Mouse (Mus musculus) layer of hippocampus, adult 2 months (tissue): ENCODE results near the gene Prpf40a. TPM values are rescaled to one million over a fixed set of nuclear protein-coding genes. Genes with fewer than 3 reads are reported as not detected.

Experiments used
- DNase-seq, 2 experiments: peaks; one replicate each; pipeline ENCODE4 v3.0.0; 2022; ENCODE audit warnings: low spot score in 2 of 2
- H3K27ac ChIP-seq: fragments of 200-600 bp; 2 replicates; pipeline ENCODE4 v1.8.1; 2022
- H3K4me3 ChIP-seq: fragments of 200-600 bp; 2 replicates; pipeline ENCODE4 v1.8.1; 2022; ENCODE audit warnings: mild to moderate bottlenecking
- CTCF ChIP-seq: fragments of 200-600 bp; conservative IDR thresholded peaks from 2 replicates; pipeline ENCODE4 v1.8.1; 2022; ENCODE audit warnings: antibody characterized with exemption, mild to moderate bottlenecking, moderate library complexity
- total RNA-seq, 2 experiments: library from RNA; stranded (reverse); gene quantifications; 2 replicates each; pipeline ENCODE4 v1.2.3; 2021

Gene Prpf40a
- total RNA-seq, 2 experiments from 2014 or later: 45.9 to 52.0 TPM

DNA sequence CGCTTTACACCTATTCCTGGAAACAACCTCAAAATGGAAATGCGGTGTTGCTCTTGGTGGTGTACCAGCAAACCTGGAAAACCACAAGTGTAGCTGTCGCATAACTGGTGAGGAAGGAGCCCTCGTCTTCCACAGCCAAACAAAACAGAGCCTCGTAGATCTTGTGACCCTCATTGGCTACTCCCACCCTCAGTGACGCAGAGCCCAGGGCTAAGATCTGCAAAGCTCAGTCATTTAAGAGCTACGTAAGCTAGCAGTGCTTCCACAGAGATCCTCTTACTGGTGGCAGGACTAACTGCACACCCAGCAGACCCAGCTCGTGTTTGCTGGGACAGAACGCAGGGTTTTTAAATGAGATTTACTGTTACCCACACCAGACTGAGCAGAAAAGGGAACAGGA lies 96.1 kb downstream of the Prpf40a start:
- no peak for TF ChIP-seq CTCF
- no peak overlapping the region for H3K4me3 ChIP-seq
- no peak for DNase-seq
- H3K27ac ChIP-seq: no peak overlapping the region

DNA sequence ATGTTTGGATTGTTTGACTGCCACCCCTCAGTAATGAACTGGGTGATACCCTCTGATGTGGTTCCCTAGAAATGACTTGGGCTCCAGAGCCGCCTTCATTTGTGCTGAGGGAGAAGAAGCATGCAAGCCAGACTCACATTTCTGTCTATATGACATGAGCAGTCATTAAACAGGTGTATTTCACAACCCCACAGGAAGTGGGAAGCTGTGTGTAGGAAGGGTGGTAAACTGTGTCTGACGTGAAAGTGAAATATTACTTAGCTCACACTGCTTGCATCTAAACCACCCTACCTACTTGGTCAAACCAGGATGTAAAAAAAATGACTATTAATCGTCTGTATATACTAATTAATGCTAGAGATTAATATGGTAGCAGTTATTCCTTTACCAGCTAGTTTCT lies 102.3 kb downstream of the Prpf40a start:
- no peak for TF ChIP-seq CTCF
- H3K4me3 ChIP-seq: no peak overlapping the region
- DNase-seq: no peak
- no peak overlapping the region for H3K27ac ChIP-seq

DNA sequence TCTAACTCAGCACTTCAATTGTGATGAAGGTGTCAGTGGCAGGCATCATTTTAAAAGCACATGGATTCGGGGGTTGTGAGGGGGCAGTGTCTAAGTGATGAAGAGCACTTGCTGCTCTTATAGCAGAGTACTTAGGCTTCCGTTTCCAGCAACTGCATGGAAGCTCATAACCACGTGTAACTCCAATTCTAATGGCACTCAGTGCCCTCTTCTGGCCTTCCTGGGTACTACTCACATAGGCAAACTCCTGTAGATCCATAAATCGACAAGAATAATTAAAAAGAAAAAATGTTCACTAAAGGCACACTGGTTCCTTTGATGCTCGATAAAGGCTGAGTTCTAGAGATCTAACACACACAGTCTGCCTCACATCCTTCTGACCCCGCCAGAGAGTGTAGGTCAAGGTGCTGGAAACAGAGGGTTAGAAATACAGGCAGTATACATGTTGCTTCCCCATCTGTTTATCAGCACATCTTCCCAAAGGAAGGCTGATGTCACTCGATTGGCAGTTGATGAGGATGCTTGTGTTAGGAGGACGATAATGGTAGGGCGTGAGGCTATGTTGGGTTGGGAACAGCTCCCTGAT lies 105.4 kb downstream of the Prpf40a start:
- peak; percentile 84 for TF ChIP-seq CTCF
- peak in 1 of 2 experiments; percentile 63 for DNase-seq
- Histone ChIP-seq H3K4me3 (no peak overlapping the region), H3K27ac (no peak overlapping the region)

Other genes with a start within 250 kb of the Prpf40a start
- 10 to 100 TPM; 11.1 to 12.9 TPM for gene Arl6ip6, start 442 bp upstream of the Prpf40a start, total RNA-seq